Mouse (Mus musculus) induced T-regulatory cell, adult 2 months (primary cell): ENCODE data around the gene Tuba1a.
A peak's percentile ranks its signal among the peaks of the same experiment; 100 is the strongest.
"Not testable (repeated sequence)": the region's sequence is repeated elsewhere in the genome, so short reads cannot be mapped to it uniquely, and the experiment has no call there.

Experiments
- DNase-seq: peaks from one replicate; pipeline ENCODE4 v3.0.0-alpha.2; 2012; ENCODE audit warnings: low read depth

Tuba1a gene

DNA sequence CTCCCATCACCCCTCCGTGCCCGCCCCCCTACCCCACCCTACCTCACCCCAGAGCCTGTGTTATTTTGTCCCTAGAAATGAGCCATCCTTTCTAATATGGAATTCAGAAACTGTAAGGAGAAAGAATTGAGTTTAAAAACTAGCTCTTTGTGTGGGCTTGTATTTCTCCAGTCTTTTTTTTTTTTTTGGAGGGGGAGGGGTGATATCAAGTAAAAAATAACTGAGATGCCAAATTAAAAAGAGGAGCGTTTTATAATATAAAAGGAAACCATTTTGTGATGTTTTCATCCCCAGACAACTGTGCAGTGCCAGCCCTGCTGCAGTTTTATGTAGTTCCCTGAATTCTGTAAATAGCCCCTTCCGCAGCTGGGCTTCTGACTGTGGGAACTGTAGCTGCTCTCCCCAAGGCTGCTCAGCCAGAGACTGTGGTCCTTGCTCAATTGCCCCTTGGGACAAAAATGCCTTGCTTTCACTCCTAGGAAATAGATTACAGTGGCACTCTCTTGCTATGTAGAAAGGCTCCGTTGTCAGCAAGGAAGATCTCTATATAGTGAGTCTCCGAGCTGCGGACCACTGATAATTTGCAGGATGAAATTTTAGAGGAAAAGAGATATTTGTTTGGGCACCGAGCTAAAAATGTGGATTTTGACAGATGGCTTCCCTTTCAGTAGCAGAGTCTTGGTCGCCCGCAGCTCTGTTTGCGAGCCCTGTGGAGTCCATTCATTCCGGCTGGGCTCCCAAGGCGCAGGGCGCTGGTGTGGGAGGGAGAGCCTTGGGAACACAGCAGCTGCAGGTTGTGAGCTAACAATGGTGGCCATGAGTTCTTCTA, 1.1 kb upstream of the Tuba1a start:
- DNase-seq: no peak

GRCm38 (mm10) chr15:98952751-98953400, 627 bp downstream of the Tuba1a start:
- DNase-seq: no peak

DNA sequence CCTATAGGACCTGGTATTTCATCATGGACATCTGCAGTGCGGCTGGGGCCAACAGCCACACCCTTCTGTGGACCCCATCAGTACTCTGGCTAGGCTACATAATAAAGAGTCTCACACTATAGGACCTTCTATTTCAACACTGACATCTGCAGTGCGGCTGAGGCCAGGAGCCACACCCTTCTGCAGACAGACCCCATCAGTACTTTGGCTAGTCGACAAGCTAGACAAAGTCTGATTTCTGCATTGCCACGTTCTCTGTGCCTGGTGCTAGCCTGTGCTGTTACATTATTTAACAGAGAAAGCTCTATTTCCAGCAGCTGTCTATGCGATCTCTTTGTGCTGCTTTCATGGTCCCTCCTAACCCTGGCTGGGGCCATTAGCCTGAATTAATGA, 1.4 kb downstream of the Tuba1a start:
- DNase-seq: no peak

DNA sequence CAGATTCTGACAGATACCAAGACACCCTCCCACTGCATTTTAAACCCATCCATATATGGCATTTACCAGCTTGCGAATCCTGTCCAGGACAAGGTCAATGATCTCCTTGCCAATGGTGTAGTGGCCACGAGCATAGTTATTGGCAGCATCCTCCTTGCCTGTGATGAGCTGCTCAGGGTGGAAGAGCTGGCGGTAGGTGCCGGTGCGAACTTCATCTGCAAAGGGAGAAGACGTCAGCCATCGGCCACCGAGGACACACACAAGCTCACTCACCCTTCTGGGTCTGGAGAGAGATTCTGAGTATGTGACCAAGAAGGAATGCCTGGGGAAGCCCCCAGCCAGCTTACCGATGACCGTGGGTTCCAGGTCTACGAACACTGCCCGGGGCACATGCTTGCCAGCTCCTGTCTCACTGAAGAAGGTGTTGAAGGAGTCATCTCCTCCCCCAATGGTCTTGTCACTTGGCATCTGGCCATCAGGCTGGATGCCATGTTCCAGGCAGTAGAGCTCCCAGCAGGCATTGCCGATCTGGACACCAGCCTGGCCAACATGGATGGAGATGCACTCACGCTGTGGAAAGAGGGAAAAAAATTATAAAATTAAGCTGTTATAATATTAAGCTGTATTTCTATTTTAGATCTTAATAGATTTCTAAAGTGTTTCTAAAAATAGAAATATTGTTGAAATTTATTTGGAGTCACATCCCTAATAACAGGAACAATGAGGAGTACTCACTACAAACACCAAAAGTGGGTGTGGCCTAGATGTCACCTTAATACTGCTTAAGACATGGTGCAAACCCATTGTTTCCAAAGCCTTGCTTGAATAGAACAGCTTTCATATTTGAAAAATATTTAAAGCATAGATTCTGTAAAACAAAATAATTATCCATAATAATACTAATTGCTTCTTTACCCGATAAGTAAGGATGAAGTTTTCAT, 2.1 kb downstream of the Tuba1a start:
- DNase-seq: not testable (repeated sequence)

DNA sequence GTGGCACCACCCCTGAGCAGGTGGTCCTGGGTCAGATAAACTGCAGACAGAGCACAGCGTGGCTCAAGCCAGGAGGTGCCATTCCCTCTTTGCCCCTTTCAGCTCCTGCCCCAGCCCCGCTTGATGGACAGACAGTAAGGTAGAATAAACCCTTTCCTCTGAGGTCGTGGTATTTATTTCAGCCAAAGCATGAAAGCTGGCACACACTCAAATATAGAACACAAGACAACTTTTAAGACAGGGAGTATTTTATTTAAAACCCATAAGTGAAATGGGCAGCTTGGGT, 4.0 kb downstream of the Tuba1a start:
- no peak for DNase-seq

DNA sequence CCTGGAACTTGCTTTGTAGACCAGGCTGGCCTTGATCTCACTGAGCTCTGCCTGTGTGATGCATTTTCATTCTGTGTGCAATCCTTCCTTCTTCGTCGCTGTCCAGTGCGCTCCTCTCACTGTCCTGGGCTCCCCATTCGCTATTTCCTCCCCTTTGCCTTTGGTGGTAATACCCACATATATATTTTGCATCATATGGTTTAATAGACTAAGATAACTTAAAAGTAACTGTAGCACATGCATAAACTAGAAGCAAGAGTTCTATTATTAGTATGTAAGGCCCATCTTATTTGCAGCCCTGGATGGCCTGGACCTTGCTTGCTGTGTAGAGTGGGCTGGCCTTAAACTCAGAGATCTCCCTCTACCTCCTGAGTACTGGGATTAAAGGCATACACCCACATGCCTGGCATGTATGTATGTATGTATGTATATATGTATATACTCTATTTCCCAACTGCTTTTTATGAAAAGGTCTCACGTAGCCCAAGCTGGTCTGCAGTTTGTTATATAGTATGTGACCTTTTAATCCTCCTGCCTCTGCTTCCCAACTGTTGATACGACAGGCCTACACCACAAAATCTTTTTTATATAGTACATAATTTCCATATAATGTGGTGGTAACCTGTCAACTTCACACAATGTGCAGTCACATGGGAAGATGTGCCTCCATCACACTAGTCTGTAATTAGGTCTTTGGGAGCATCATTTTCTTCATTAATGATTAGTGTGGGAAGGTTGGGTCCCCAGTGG, 4.5 kb downstream of the Tuba1a start:
- DNase-seq: no peak

DNA sequence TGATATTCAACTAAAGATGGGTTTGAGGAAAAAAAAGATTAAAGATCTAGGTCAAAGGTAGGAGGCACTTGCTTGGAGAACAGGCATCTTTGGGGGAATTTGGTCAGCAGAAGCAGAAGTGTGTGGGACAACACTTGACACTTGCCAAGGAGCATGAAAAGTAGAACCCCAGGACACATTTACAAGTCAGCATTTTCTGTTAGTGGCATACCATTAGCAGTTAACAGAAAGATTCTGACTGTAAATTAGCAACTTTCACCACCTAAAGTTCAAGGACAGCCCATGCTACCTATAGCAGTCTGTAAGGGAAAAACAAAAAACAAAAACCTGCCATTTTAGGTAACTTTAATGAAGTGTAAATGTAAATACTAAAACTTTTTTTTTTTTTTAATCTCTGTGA, 5.1 kb downstream of the Tuba1a start:
- DNase-seq: no peak

- DNase-seq: no peak
Measured at GRCm38 (mm10) chr15:98947884-98948283, 5.6 kb downstream of the Tuba1a start.

DNA sequence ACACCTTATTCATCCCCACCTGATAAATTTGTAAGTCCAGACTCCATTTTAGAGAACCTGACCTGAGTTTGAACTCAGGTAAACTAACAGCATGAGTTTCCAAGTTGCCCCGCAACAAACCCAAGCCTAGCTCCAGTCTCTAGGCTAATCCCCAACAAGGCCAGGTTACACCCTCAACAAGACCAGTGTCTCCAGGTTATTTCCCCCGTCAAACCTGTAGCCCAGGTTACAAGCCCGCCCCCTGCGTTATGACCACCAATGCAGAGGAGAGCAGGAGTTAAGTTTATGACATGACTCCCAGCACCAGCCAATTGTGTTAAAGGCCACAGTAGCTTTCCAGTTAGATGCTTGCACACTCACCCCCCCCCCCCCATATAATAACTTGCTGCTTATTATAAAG, 10.4 kb downstream of the Tuba1a start:
- no peak for DNase-seq

GRCm38 (mm10) chr15:98942081-98942480, 11.4 kb downstream of the Tuba1a start:
- DNase-seq: no peak

DNA sequence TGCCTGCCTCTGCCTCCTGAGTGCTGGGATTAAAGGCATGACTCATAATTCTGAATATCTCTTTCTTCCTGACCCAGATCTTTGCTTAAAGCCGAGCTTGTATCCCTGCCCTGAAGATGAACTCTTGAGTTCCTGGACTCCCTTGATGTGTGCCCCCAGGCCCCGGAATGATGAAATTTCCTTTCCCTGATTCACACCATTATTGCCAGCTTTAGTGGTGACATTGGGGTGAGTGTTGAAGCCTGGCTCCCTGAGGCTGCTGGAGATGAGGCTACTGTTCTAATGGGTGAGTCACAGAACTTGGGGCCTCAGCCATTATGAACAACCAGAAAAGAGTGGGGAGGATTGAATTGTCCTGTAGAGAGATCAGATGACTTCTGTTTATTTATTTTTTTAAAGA, 12.0 kb downstream of the Tuba1a start:
- no peak for DNase-seq

DNA sequence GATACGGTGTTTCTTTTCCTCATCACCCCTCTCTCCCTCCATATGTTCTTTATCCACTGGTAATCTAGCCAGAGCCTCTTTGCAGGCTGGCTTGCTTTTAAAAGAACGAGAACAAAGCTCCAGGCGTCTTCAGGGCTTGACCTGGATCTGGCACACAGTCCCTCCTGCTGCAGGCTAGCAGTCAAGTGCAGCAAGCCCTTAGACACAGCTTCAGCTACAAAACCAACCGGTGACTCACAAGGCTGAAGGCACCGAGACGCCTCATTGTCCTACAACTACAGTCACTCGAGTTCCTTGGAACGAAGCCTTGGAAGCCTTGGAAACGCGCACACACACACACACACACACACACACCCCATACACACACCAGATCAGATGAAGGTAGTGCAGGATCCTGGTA, 12.7 kb downstream of the Tuba1a start:
- no peak for DNase-seq

DNA sequence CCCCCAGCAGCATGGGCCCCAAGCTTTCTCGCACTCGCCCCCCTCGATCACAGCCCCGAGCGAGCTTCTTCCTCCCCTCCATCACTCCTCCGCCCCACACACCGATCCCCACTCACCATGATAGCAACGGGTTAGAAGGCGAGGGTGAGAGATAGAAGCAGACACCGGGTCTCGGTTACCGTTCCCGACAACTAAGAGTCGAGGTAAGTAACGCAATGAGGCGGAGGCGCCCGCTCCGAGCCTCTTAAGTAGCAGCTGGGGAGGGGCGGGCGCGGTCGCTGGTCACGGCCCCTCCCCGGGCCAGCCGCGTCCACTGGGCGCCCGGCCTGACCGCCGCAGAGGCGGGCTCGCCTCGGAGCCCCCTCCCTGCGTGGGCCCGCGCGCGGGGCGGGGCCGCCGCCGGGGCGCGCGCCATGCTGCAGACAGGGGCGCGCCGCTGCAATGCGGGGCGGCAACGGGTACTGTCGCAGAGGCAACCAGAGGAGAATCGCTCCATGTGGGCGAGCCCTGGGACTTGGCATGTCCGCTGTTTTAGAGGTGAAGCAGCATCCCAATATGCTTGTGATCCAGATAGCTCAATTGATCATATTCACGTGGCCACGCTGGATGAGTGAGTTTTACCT, 19.2 kb downstream of the Tuba1a start, which contains the start of gene Tuba1b:
Gene Tuba1b (minus strand): TSS at position 349 of the 623 bp plus-strand sequence.
- peak; percentile 92 for DNase-seq

GRCm38 (mm10) chr15:98933833-98934216, 19.7 kb downstream of the Tuba1a start:
- peak; percentile 98 for DNase-seq

GRCm38 (mm10) chr15:98933004-98933671, 20.4 kb downstream of the Tuba1a start:
- not testable (repeated sequence) for DNase-seq

- no peak for DNase-seq
Measured at GRCm38 (mm10) chr15:98930998-98931397, 22.5 kb downstream of the Tuba1a start.

- no peak for DNase-seq
Measured at GRCm38 (mm10) chr15:98930017-98930734, 23.3 kb downstream of the Tuba1a start.

DNA sequence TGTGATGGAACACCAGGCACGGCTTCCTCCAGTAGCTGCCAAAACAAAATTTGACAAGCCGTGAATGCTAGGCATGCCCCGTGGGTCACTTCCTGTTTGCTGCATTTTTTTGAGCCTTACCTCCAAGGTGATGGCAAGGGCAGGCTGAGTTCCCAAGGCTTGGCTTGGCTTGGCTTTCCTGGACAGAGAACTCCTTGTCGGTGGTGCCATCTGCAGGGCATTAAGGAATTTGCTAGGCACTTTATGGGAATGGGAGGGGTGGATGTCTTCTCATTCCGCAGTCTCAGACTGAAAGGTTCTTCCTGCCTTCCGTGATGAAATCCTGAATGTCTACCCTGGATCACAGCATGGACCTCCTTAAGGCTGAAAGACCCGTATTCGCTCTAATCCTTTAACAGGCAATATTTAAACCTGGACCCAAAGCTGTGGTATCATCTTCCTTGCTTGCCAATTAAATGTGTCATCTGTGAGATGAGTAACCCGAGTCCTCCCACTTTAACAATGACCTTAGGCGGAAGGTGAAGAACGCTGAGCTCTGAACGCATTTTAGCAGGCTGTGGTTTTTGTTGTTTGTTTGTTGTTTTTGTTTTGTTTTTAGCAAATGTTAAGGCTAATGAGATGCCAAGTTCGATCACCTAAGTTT, 24.8 kb downstream of the Tuba1a start:
- DNase-seq: peak; percentile 73

GRCm38 (mm10) chr15:98927566-98927965, 25.9 kb downstream of the Tuba1a start:
- peak; percentile 83 for DNase-seq

GRCm38 (mm10) chr15:98924682-98925081, 28.8 kb downstream of the Tuba1a start:
- no peak for DNase-seq
